Mouse (Mus musculus) urinary bladder, postnatal 25 days (tissue): Measurements from ENCODE around the gene Kirrel.
A peak's percentile ranks its signal among the peaks of the same experiment; 100 is the strongest.

Source experiments
- DNase-seq: peaks from one replicate; pipeline ENCODE4 v3.0.0; 2022; ENCODE audit warnings: low spot score

Gene Kirrel

DNA sequence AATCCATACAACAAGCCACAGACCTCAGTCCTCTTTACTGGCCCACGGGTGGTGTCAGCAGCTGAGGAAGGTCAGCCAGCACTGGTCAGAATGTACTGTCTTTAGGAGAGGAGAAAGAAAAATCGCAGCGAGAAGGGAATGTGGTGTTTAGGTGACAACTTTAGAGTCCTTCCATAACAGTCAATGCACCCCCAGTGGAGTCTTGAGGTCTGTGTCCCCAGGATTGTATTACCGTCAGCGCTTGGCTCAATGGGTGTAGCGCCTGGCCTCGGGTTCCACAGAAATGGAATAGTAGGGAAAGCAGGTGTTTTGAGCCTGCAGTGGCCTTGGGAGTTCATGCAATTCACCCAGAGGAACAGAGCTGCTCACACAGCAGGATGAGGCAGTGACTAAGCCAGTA is 95.2 kb downstream of the Kirrel start:
- DNase-seq = no peak

DNA sequence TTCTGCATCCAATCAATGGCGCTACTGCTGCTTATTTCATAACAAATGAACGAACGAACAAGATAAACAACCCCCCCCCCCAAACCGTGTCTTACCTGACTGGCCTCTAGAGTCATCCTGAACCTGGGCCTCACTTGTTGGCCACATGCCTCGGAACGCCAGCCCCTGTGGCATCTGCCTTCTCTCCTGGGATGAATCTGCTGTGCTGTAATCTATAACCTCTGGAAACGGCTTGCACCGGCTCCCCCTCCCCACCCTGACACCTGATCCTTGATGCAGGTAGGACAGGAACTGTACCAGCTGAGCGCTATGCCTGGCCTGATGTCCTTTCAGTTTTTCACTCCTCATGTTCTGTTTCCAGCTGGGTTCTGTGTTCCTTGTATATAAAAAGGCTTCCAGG is 96.9 kb downstream of the Kirrel start:
- no peak for DNase-seq

DNA sequence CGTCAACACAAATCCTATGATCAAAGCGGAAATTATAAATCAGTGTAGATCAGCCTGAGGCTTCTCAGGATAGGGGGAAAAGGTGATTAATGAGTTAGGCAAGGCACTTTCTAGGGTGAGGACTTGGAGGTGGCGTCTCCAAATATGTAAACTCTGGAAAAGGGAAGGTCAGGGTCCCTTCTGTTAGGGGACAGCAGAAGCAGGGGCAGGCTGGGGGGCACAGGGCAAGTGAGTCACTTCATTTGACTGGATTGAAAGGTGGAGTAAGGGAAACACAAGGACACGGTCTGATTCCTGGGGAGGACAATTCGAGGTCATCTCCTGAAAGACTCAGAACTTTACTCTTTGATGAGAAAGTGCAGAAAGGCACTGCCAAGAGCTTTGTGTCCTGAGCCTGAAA is 97.6 kb downstream of the Kirrel start:
- no peak for DNase-seq

DNA sequence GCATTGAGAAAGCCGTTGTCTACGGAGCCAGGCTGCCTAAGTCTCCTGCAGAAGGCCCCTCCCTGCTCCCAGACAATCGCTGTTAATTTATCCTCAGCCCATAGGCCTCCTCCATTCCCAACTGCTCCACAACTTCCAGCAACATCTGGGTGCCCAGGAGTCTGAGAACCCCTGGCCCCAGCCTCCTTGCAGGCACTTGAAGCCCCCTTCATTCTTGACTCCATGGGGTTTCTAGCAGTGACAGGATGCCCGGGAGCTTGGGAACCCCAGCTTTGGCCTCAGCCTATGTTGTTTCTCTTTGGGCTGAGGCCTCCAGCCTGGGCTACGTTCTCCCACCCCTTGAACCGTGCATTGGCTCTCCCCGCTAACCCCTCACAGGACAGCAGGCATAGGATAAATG is 98.4 kb downstream of the Kirrel start:
- no peak for DNase-seq

DNA sequence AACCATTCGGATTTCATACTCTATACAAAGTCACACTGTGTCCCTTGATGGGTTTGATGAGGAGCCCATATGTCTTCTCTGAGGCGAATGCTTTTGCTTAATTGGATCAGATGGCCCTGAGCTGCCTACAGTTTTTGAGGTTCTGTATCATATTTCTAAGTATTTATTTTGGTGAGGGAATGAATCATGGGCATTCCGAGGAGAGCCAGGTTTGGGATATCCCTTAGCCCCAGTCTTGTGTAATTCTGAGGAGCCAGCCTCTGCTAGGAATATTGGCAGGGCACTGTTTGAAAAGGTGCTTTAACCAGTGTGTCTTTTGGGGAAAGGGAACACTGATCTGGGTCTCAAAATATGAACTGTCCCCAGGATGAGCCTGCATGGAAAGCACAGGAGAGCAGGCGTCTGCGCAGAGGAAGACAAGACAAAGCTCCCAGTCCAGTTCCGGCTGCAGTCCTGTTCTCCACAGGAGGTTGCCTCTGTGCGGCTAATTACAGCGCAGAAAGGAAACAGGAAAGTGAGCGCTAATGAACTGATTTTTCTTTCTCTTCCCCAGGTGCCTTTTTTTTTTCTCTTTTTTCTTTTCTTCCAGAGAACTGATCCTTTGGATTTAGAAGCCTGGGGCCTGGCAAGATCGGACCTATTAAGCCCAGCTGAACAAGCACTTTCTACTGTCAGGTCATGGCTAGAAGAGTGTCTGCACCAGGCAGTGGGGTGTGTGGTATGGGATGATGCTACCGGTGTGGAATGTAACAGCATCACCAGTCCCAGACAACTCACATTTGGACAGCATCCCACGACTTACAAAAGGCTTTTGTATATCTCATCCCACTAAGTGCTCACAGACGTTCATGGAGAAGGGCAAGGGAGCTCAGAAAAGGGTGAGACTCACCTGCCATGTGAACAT is 101.7 kb downstream of the Kirrel start:
- no peak for DNase-seq

DNA sequence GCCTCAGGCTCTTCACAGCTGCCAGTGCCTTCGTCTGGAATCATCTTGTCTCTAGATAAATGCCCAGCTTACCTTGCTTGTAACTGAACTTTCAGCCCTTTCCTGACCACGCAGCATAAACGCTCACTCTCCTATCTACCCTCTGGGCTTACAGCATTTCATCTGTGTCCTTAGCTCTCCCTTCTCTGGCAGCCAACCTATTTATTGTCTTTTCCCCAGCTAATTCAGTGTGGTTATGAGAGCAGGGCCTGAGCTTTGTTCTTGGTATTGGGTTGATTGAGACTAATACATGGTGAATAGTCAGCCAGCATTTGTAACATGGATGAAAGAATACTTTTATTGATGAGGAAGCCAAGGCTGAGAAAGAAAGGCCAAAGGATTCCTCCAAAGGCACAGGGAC is 102.4 kb downstream of the Kirrel start:
- no peak for DNase-seq

DNA sequence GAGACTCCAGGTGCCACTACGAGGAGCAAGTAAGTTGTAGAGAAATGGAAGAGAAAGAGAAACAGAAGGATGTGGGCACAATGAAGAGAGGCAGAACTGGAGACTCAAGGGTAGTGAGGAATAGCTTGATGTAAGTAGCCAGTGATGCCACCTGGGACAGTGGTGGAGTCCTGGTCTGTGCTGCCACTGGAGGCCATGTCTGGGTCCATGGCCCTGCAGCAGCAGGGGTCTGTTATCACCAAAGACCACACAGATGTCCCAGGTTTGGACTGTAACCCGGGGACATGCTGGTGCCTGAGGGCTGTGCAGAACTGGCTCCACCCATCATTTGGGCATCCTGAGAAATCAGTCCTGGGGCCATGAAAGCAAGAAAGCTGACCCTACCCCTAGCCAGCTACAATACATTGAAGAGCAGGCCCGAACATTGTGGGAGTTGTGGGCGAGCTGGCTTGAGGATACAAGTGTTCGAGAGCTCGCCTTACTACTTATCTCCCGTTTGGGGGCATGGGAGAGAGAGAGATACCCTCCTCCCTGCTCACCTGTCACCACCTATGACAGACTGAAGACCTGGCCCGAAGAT is 107.1 kb downstream of the Kirrel start:
- no peak for DNase-seq

DNA sequence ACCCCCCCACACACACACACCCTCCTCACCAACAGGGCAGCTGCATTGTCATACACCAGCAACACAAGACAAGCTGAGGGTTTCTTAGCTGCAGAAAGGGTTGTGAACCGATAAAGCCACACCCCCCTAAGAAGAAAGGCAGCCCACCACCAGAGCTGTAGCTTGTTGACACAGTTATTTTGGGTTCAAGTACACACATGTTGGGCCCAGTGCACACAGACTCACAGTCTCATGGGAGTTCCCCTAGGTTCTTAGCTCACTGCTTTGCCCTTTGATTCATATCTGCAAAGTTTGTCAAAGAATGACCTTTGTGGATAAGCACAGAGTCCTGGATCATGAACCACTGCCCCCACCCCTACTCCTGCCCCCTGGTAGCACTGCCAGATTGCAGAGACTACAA is 120.6 kb downstream of the Kirrel start:
- DNase-seq = no peak

DNA sequence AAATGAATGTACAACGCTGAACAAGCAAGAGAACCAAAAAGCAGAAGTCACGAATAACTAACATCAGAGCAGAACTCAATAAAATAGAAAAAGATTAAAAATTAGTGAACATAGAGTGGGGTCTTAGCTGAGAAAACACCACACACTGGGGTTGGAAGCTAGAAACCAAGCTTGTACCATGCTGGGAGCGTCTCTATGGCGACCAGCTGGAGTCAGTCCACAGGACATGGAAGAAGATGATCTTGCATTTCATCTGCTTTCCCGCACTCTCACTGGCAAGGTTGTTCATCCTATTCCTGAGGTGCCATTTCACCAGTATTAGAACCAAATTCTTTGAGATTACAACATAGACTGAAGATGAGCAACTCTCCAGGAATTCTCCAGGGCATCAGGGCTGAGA is 126.7 kb downstream of the Kirrel start:
- no peak for DNase-seq

DNA sequence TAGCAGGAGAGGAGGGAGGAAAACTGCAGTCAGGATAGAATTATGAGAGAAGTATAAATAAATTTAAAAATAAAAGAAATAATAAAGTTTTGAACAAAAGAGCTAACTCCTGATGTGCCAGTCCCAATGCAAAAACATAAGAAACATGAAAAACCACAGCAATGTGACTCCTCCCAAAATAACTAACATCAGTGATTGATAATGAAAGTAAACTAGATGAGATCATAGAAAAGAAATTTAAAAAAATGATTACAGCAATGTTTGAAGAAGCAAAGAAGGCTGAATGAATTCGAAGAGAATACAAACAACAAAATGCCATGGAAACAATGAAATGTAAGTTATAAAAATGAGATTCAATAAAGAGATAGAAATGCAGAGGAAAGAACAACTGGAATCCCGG is 132.8 kb downstream of the Kirrel start:
- no peak for DNase-seq

DNA sequence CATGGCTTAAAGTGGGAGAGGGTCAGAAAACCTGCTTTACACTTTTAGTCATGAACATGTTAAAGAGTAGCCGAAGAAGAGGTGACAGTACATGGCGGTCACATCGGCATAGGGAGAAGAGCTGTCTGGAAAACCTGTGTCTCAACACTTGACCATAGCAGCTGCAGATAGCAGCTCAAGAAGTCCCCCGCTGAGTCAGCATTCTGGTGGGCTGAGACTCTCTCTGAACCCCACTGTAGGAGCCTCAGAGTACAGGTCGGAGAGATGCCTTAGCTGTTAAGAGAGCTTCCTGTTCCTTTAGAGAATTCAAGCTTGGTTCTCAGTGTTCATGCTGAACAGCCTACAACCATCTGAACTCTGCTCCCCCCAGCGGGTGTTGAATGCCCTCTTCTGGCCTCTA is 136.0 kb downstream of the Kirrel start:
- no peak for DNase-seq

DNA sequence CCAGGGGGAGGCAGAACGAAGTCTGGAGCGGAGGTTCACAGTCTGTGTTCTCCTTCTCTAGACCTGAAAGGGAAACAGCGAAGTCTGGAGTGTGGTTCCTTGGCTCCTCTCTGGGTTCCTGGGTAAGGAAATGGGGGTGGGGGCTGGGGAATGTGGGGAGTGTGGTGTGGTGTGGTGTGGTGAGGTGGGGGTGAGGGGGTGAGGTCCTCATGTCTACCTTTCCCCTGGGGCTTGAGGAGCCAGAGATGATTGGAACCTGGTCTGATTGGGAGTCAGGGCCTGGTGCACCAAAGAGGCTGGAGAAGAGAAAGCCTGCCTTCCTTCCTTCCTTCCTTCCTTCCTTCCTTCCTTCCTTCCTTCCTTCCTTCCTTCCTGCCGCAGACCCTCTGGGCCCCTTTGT is 140.5 kb downstream of the Kirrel start:
- no peak for DNase-seq

DNA sequence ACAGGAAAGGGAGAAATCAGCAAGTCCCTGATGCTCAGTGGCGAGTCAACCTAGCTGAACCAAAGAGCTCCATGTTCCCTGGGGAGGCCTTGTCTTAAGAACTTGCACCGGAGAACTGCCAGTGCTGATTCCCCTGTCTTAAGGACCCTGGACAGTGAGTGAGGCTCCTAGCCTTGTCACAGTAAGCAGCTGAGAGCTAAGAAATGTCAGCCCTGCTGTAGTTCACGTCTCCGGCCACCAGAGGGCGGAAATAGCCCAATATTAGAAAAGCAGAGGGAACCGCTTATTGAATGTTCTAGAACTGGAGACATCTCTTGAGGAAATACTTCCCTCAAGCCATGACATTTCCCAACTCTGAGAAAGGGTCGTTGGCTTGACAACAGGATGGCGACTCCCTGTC is 141.2 kb downstream of the Kirrel start:
- peak; percentile 84 for DNase-seq

DNA sequence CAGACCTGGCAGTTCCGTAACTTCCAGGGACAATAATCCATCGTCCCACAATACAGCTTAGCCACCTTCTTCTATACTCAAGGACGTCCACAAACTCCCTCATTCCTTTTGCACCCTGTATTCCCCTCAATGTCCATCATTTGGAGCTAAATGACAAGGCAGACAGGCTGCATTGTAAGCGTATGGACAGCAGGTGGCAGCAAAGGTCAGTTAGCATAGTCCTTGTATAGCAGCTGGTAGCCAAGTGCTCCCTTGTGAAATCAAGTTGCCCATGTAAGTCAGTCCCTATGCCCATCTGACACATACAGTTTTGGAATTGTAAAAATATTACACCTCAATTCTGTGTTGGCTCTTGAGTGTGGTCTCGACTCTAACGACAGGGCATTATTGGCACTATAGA is 143.7 kb downstream of the Kirrel start:
- DNase-seq = peak; percentile 53
